Mouse (Mus musculus) heart, embryonic 10.5 days (tissue): Measurements from ENCODE around the gene Arhgap44. TPM values are rescaled to one million over a fixed set of nuclear protein-coding genes. Genes with fewer than 3 reads are reported as not detected.

Experiments
- DNase-seq: peaks from one replicate; pipeline ENCODE4 v3.0.0-alpha.2; 2017; ENCODE audit warnings: low spot score
- H3K27ac ChIP-seq: fragments of 300-500 bp; sonication (generic); 2 replicates; pipeline ENCODE4 v1.5.1; 2016; ENCODE audit warnings: mild to moderate bottlenecking
- H3K27me3 ChIP-seq: fragments of 300-500 bp; sonication (generic); 2 replicates; pipeline ENCODE4 v1.6.1; 2016; ENCODE audit warnings: mild to moderate bottlenecking; ENCODE audit not compliant: poor library complexity, insufficient read depth, severe bottlenecking
- H3K36me3 ChIP-seq: fragments of 300-500 bp; sonication (generic); 2 replicates; pipeline ENCODE4 v1.6.1; 2016; ENCODE audit warnings: mild to moderate bottlenecking, moderate library complexity
- H3K4me1 ChIP-seq: fragments of 300-500 bp; sonication (generic); 2 replicates; pipeline ENCODE4 v1.6.1; 2016; ENCODE audit warnings: mild to moderate bottlenecking
- H3K4me3 ChIP-seq: fragments of 300-500 bp; sonication (generic); 2 replicates; pipeline ENCODE4 v1.5.1; 2016; ENCODE audit warnings: mild to moderate bottlenecking, moderate library complexity
- H3K9me3 ChIP-seq: fragments of 300-500 bp; sonication (generic); 2 replicates; pipeline ENCODE4 v1.6.1; 2016; ENCODE audit warnings: mild to moderate bottlenecking, moderate library complexity
- WGBS: fragments of 180-500 bp; shearing (Covaris S2); methylation state at CpG from one replicate; pipeline ENCODE4 v1.1.7; 2016; 5-methylcytosine and 5-hydroxymethylcytosine counted together
- polyA plus RNA-seq: library from polyadenylated mRNA; unstranded; fragments of >200 nt; fragmentation: Nextera tagmentation; extraction: Ambion mirVana; gene quantifications from 2 replicates; pipeline ENCODE4 v1.2.1, GENCODE M21; 2016

Arhgap44 gene
- polyA plus RNA-seq, 1 experiment from 2014 or later = 8.4 TPM

GRCm38 (mm10) chr11:65092851-65093250 is 69.9 kb downstream of the Arhgap44 start:
- H3K4me1 ChIP-seq = peaks cover 27% of the 10 kb centered on the region
- WGBS = 78% methylated on average over 8 of the region's 8 CpGs
- peak; percentile 64 for DNase-seq
- H3K27ac ChIP-seq = peak overlapping the region; percentile 47; the same call in 1 of the 2 replicates
- H3K27me3 ChIP-seq = no peaks in the 10 kb centered on the region
- H3K9me3 ChIP-seq = no peaks in the 10 kb centered on the region
- no peak overlapping the region for H3K4me3 ChIP-seq
- peaks cover 5% of the 10 kb centered on the region; the same call in 1 of the 2 replicates for H3K36me3 ChIP-seq

GRCm38 (mm10) chr11:65090386-65090785 is 72.4 kb downstream of the Arhgap44 start:
- DNase-seq = peak; percentile 60
- 92% methylated on average over 6 of the region's 6 CpGs for WGBS
- Histone ChIP-seq H3K9me3 (no peaks in the 10 kb centered on the region), H3K36me3 (peaks cover 5% of the 10 kb centered on the region; the same call in 1 of the 2 replicates), H3K27ac (no peak overlapping the region), H3K4me1 (peaks cover 21% of the 10 kb centered on the region), H3K4me3 (no peak overlapping the region), H3K27me3 (no peaks in the 10 kb centered on the region)

GRCm38 (mm10) chr11:65089982-65090381 is 72.8 kb downstream of the Arhgap44 start:
- no peak overlapping the region for H3K27ac ChIP-seq
- peaks cover 21% of the 10 kb centered on the region for H3K4me1 ChIP-seq
- H3K9me3 ChIP-seq = no peaks in the 10 kb centered on the region
- H3K27me3 ChIP-seq = no peaks in the 10 kb centered on the region
- H3K36me3 ChIP-seq = peaks cover 6% of the 10 kb centered on the region; the same call in 1 of the 2 replicates
- DNase-seq = no peak
- 80% methylated on average over 3 of the region's 3 CpGs for WGBS
- H3K4me3 ChIP-seq = no peak overlapping the region

- Histone ChIP-seq H3K27ac (peak overlapping the region; percentile 36; the same call in 1 of the 2 replicates), H3K27me3 (no peaks in the 10 kb centered on the region), H3K9me3 (no peaks in the 10 kb centered on the region), H3K4me3 (no peak overlapping the region), H3K36me3 (peaks cover 6% of the 10 kb centered on the region; the same call in 1 of the 2 replicates), H3K4me1 (peaks cover 21% of the 10 kb centered on the region)
- peak; percentile 54 for DNase-seq
- 79% methylated on average over 6 of the region's 6 CpGs for WGBS
Observed at GRCm38 (mm10) chr11:65089282-65089681, 73.5 kb downstream of the Arhgap44 start.

GRCm38 (mm10) chr11:65088451-65089222 is 74.1 kb downstream of the Arhgap44 start:
- Histone ChIP-seq H3K9me3 (no peaks in the 10 kb centered on the region), H3K4me1 (peaks cover 21% of the 10 kb centered on the region), H3K27me3 (no peaks in the 10 kb centered on the region), H3K36me3 (peaks cover 6% of the 10 kb centered on the region; the same call in 1 of the 2 replicates), H3K4me3 (no peak overlapping the region), H3K27ac (no peak overlapping the region)
- DNase-seq = peak; percentile 82
- WGBS = 35% methylated on average over 5 of the region's 5 CpGs

GRCm38 (mm10) chr11:65080761-65081160 is 82.0 kb downstream of the Arhgap44 start:
- Histone ChIP-seq H3K27ac (no peak overlapping the region), H3K4me1 (no peaks in the 10 kb centered on the region), H3K9me3 (no peaks in the 10 kb centered on the region), H3K27me3 (no peaks in the 10 kb centered on the region), H3K4me3 (no peak overlapping the region), H3K36me3 (peaks cover 2% of the 10 kb centered on the region; the same call in 1 of the 2 replicates)
- DNase-seq = peak; percentile 13
- WGBS = 83% methylated on average over 8 of the region's 8 CpGs

- no peaks in the 10 kb centered on the region for H3K27me3 ChIP-seq
- 88% methylated on average over 3 of the region's 3 CpGs for WGBS
- no peaks in the 10 kb centered on the region for H3K4me1 ChIP-seq
- H3K36me3 ChIP-seq = peaks cover under 1% of the 10 kb centered on the region; the same call in 1 of the 2 replicates
- no peak for DNase-seq
- H3K9me3 ChIP-seq = no peaks in the 10 kb centered on the region
- no peak overlapping the region for H3K27ac ChIP-seq
- no peak overlapping the region for H3K4me3 ChIP-seq
Observed at GRCm38 (mm10) chr11:65080274-65080673, 82.5 kb downstream of the Arhgap44 start.

- Histone ChIP-seq H3K9me3 (no peaks in the 10 kb centered on the region), H3K4me1 (peaks cover 23% of the 10 kb centered on the region), H3K27ac (peak overlapping the region; percentile 77), H3K4me3 (no peak overlapping the region), H3K27me3 (no peaks in the 10 kb centered on the region), H3K36me3 (peaks cover 22% of the 10 kb centered on the region; the same call in 1 of the 2 replicates)
- DNase-seq = peak; percentile 72
- WGBS = 67% methylated on average over 5 of the region's 5 CpGs
Observed at GRCm38 (mm10) chr11:65069609-65070008, 93.2 kb downstream of the Arhgap44 start.

GRCm38 (mm10) chr11:65069051-65069450 is 93.7 kb downstream of the Arhgap44 start:
- Histone ChIP-seq H3K27ac (peak overlapping the region; percentile 77), H3K4me3 (no peak overlapping the region), H3K27me3 (no peaks in the 10 kb centered on the region), H3K9me3 (no peaks in the 10 kb centered on the region), H3K36me3 (peaks cover 17% of the 10 kb centered on the region; the same call in 1 of the 2 replicates), H3K4me1 (peaks cover 24% of the 10 kb centered on the region)
- peak; percentile 24 for DNase-seq
- WGBS = 70% methylated on average over 4 of the region's 4 CpGs

- H3K4me1 ChIP-seq = peaks cover 21% of the 10 kb centered on the region
- 0 out of 2 replicates have a peak, but pooled peaks cover 2% of the 10 kb centered on the region for H3K36me3 ChIP-seq
- no peaks in the 10 kb centered on the region for H3K9me3 ChIP-seq
- DNase-seq = peak; percentile 55
- H3K27ac ChIP-seq = no peak overlapping the region
- no peak overlapping the region for H3K4me3 ChIP-seq
- WGBS = 80% methylated on average over 13 of the region's 13 CpGs
- H3K27me3 ChIP-seq = no peaks in the 10 kb centered on the region
Observed at GRCm38 (mm10) chr11:65065201-65065600, 97.6 kb downstream of the Arhgap44 start.

- Histone ChIP-seq H3K27ac (no peak overlapping the region), H3K4me1 (peaks cover 28% of the 10 kb centered on the region), H3K4me3 (no peak overlapping the region), H3K9me3 (no peaks in the 10 kb centered on the region), H3K27me3 (no peaks in the 10 kb centered on the region), H3K36me3 (no peaks in the 10 kb centered on the region)
- WGBS = 60% methylated on average over 3 of the region's 3 CpGs
- no peak for DNase-seq
Observed at GRCm38 (mm10) chr11:65061437-65061836, 101.3 kb downstream of the Arhgap44 start.

- Histone ChIP-seq H3K9me3 (no peaks in the 10 kb centered on the region), H3K27ac (no peak overlapping the region), H3K36me3 (no peaks in the 10 kb centered on the region), H3K27me3 (no peaks in the 10 kb centered on the region), H3K4me3 (no peak overlapping the region), H3K4me1 (peaks cover 43% of the 10 kb centered on the region)
- 81% methylated on average over 12 of the region's 12 CpGs for WGBS
- DNase-seq = peak; percentile 68
Observed at GRCm38 (mm10) chr11:65059531-65059930, 103.2 kb downstream of the Arhgap44 start.

GRCm38 (mm10) chr11:65058224-65058908 is 104.4 kb downstream of the Arhgap44 start:
- no peaks in the 10 kb centered on the region for H3K36me3 ChIP-seq
- peaks cover 40% of the 10 kb centered on the region for H3K4me1 ChIP-seq
- no peak overlapping the region for H3K27ac ChIP-seq
- no peaks in the 10 kb centered on the region for H3K9me3 ChIP-seq
- H3K27me3 ChIP-seq = no peaks in the 10 kb centered on the region
- peak; percentile 73 for DNase-seq
- WGBS = 78% methylated on average over 7 of the region's 7 CpGs
- H3K4me3 ChIP-seq = no peak overlapping the region
